Mouse (Mus musculus): Measurements from ENCODE around the gene Gpr180.
"Not testable (repeated sequence)": the region's sequence is repeated elsewhere in the genome, so short reads cannot be mapped to it uniquely, and the experiment has no call there.

Gene Gpr180

GRCm38 (mm10) chr14:118136744-118137452 lies at the start of gene Gpr180:
Gene Gpr180, plus strand, starts transcription at chr14:118137158.
- in situ Hi-C loops (cut with MboI): loop anchor here (10.0 kb wide), 2 partner anchors 52 to 798 kb away; partner anchors contain the start of gene Dnajc3

GRCm38 (mm10) chr14:118088437-118089207 lies 48.3 kb upstream of the Gpr180 start:
- in situ Hi-C loops (cut with MboI): loop anchor here (10.0 kb wide), 1 partner anchor 46 kb away; the partner anchor contains the start of genes Gpr180 and Tgds

GRCm38 (mm10) chr14:118089215-118089805 lies 47.6 kb upstream of the Gpr180 start:
- in situ Hi-C loops (cut with MboI): loop anchor here (10.0 kb wide), 1 partner anchor 45 kb away; the partner anchor contains the start of genes Gpr180 and Tgds

- in situ Hi-C loops (cut with MboI): loop anchor here (10.0 kb wide), 1 partner anchor 45 kb away; the partner anchor contains the start of genes Gpr180 and Tgds
Observed at GRCm38 (mm10) chr14:118089806-118090392, 47.1 kb upstream of the Gpr180 start.

- in situ Hi-C loops (cut with MboI): no loop called here
Observed at GRCm38 (mm10) chr14:118098265-118098664, 38.7 kb upstream of the Gpr180 start.

GRCm38 (mm10) chr14:118101227-118101990 lies 35.5 kb upstream of the Gpr180 start:
- in situ Hi-C loops (cut with MboI): no loop called here

- in situ Hi-C loops (cut with MboI): not testable (repeated sequence)
Observed at GRCm38 (mm10) chr14:118107479-118107878, 29.5 kb upstream of the Gpr180 start.

GRCm38 (mm10) chr14:118113116-118113515 lies 23.8 kb upstream of the Gpr180 start:
- in situ Hi-C loops (cut with MboI): no loop called here

GRCm38 (mm10) chr14:118124129-118124528 lies 12.8 kb upstream of the Gpr180 start:
- in situ Hi-C loops (cut with MboI): no loop called here

- in situ Hi-C loops (cut with MboI): no loop called here
Observed at GRCm38 (mm10) chr14:118124771-118125170, 12.2 kb upstream of the Gpr180 start.

- in situ Hi-C loops (cut with MboI): no loop called here
Observed at GRCm38 (mm10) chr14:118126301-118126700, 10.7 kb upstream of the Gpr180 start.

GRCm38 (mm10) chr14:118131472-118131871 lies 5.5 kb upstream of the Gpr180 start:
- in situ Hi-C loops (cut with MboI): loop anchor here (10.0 kb wide), 2 partner anchors 47 to 803 kb away; partner anchors contain the start of gene Dnajc3

- in situ Hi-C loops (cut with MboI): loop anchor here (10.0 kb wide), 2 partner anchors 47 to 803 kb away; partner anchors contain the start of gene Dnajc3
Observed at GRCm38 (mm10) chr14:118131931-118132641, 4.9 kb upstream of the Gpr180 start.

GRCm38 (mm10) chr14:118132642-118132977 lies 4.3 kb upstream of the Gpr180 start, which contains the start of gene Tgds:
Gene Tgds, minus strand, starts transcription at chr14:118132755.
- in situ Hi-C loops (cut with MboI): loop anchor here (10.0 kb wide), 2 partner anchors 48 to 802 kb away; partner anchors contain the start of gene Dnajc3

- in situ Hi-C loops (cut with MboI): loop anchor here (10.0 kb wide), 2 partner anchors 53 to 797 kb away; partner anchors contain the start of gene Dnajc3
Observed at GRCm38 (mm10) chr14:118137487-118137886, 529 bp downstream of the Gpr180 start.

GRCm38 (mm10) chr14:118142283-118142682 lies 5.3 kb downstream of the Gpr180 start:
- in situ Hi-C loops (cut with MboI): no loop called here

- in situ Hi-C loops (cut with MboI): no loop called here
Observed at GRCm38 (mm10) chr14:118148046-118148445, 11.1 kb downstream of the Gpr180 start.

- in situ Hi-C loops (cut with MboI): no loop called here
Observed at GRCm38 (mm10) chr14:118148554-118148953, 11.6 kb downstream of the Gpr180 start.

- in situ Hi-C loops (cut with MboI): no loop called here
Observed at GRCm38 (mm10) chr14:118150656-118151551, 13.9 kb downstream of the Gpr180 start.
